Mouse (Mus musculus) lung, adult 2 months (tissue): ENCODE measurements around the gene Zfp592.

Source experiments
- CTCF ChIP-seq: fragments of 200-500 bp; IDR thresholded peaks from 2 replicates; pipeline ENCODE4 v1.5.1; 2011; ENCODE audit warnings: mild to moderate bottlenecking, low read length, control low read depth; ENCODE audit not compliant: insufficient read depth
- POLR2A ChIP-seq: fragments of 200-500 bp; IDR thresholded peaks from 2 replicates; pipeline ENCODE4 v1.6.1; 2011; ENCODE audit warnings: low read depth, mild to moderate bottlenecking, control low read depth, low read length, borderline replicate concordance; ENCODE audit errors: extremely low read depth

- TF ChIP-seq POLR2A = no peak
- TF ChIP-seq CTCF = no peak
Observed at GRCm38 (mm10) chr7:80951461-80951860, 42.0 kb upstream of the Zfp592 start.
